Mouse (Mus musculus): ENCODE data around the gene Csn1s1.

Gene Csn1s1

GRCm38 (mm10) chr5:87665908-87666307, at the start of gene Csn1s1:
Gene Csn1s1 (plus strand): TSS chr5:87666208.
- DNase-seq (ENCODE audit: low spot score in 2 of 2): no peak

- no peak for DNase-seq (ENCODE audit: low spot score in 2 of 2)
These were observed 43.3 kb upstream of the Csn1s1 start for GRCm38 (mm10) chr5:87622681-87623080.

- no peak for DNase-seq (ENCODE audit: low spot score in 2 of 2)
These were observed 23.2 kb upstream of the Csn1s1 start for GRCm38 (mm10) chr5:87642787-87643186.

GRCm38 (mm10) chr5:87699530-87699929, 33.5 kb downstream of the Csn1s1 start, which contains the start of gene Csn2:
Gene Csn2 (minus strand): TSS chr5:87699630.
- no peak for DNase-seq (ENCODE audit: low spot score in 2 of 2)

GRCm38 (mm10) chr5:87705891-87706290, 39.9 kb downstream of the Csn1s1 start:
- no peak for DNase-seq (ENCODE audit: low spot score in 2 of 2)

Data from spleen, postnatal 10 days (tissue).